Mouse (Mus musculus): ENCODE results near the gene Ncaph. TPM values are rescaled to one million over a fixed set of nuclear protein-coding genes. Genes with fewer than 3 reads are reported as not detected.
"Not testable (repeated sequence)": the region's sequence is repeated elsewhere in the genome, so short reads cannot be mapped to it uniquely, and the experiment has no call there.

Gene Ncaph
- polyA plus RNA-seq, 1 experiment from 2014 or later: 132 TPM

GRCm38 (mm10) chr2:127142031-127142430 lies 8.3 kb upstream of the Ncaph start:
- H3K9ac ChIP-seq (replicated peaks; ENCODE audit: low read length): no peak overlapping the region; the same call in 1 of the 2 replicates
- WGBS: 88% methylated on average over 10 of the region's 10 CpGs
- H3K4me1 ChIP-seq (ENCODE audit: control insufficient read depth, insufficient read depth, low read length): no peaks in the 10 kb centered on the region
- H3K27me3 ChIP-seq (ENCODE audit: control insufficient read depth, insufficient read depth, low read length): no peaks in the 10 kb centered on the region
- no peaks in the 10 kb centered on the region for H3K9me3 ChIP-seq (replicated peaks; ENCODE audit: control insufficient read depth, low read length)
- H3K27ac ChIP-seq (replicated peaks; ENCODE audit: low read depth, low read length): no peak overlapping the region
- H3K4me2 ChIP-seq (ENCODE audit: low read depth, low read length): peak overlapping the region; percentile 87
- DNase-seq (ENCODE audit: low spot score) (no peak), ATAC-seq (replicated peaks; ENCODE audit: insufficient number of reproducible peaks, low FRiP score, low TSS enrichment, low read depth) (no peak)
- H3K4me3 ChIP-seq (ENCODE audit: low read depth, low read length): peak overlapping the region; percentile 51; the same call in 1 of the 2 replicates
- H3K36me3 ChIP-seq (replicated peaks; ENCODE audit: control insufficient read depth, insufficient read depth, low read depth, low read length): no peaks in the 10 kb centered on the region

GRCm38 (mm10) chr2:127140011-127140410 lies 6.3 kb upstream of the Ncaph start:
- no peaks in the 10 kb centered on the region for H3K4me1 ChIP-seq (ENCODE audit: control insufficient read depth, insufficient read depth, low read length)
- H3K27me3 ChIP-seq (ENCODE audit: control insufficient read depth, insufficient read depth, low read length): no peaks in the 10 kb centered on the region
- no peak overlapping the region for H3K4me2 ChIP-seq (ENCODE audit: low read depth, low read length)
- DNase-seq (ENCODE audit: low spot score) (no peak), ATAC-seq (replicated peaks; ENCODE audit: insufficient number of reproducible peaks, low FRiP score, low TSS enrichment, low read depth) (no peak)
- 96% methylated on average over 7 of the region's 7 CpGs for WGBS
- H3K9me3 ChIP-seq (replicated peaks; ENCODE audit: control insufficient read depth, low read length): no peaks in the 10 kb centered on the region
- no peak overlapping the region for H3K4me3 ChIP-seq (ENCODE audit: low read depth, low read length)
- no peaks in the 10 kb centered on the region for H3K36me3 ChIP-seq (replicated peaks; ENCODE audit: control insufficient read depth, insufficient read depth, low read depth, low read length)
- no peak overlapping the region for H3K27ac ChIP-seq (replicated peaks; ENCODE audit: low read depth, low read length)
- H3K9ac ChIP-seq (replicated peaks; ENCODE audit: low read length): no peak overlapping the region

GRCm38 (mm10) chr2:127139605-127140004 lies 5.9 kb upstream of the Ncaph start:
- Histone ChIP-seq H3K4me1 (ENCODE audit: control insufficient read depth, insufficient read depth, low read length) (no peaks in the 10 kb centered on the region), H3K27ac (replicated peaks; ENCODE audit: low read depth, low read length) (no peak overlapping the region), H3K9ac (replicated peaks; ENCODE audit: low read length) (no peak overlapping the region), H3K9me3 (replicated peaks; ENCODE audit: control insufficient read depth, low read length) (no peaks in the 10 kb centered on the region), H3K4me2 (ENCODE audit: low read depth, low read length) (no peak overlapping the region), H3K4me3 (ENCODE audit: low read depth, low read length) (no peak overlapping the region), H3K27me3 (ENCODE audit: control insufficient read depth, insufficient read depth, low read length) (no peaks in the 10 kb centered on the region), H3K36me3 (replicated peaks; ENCODE audit: control insufficient read depth, insufficient read depth, low read depth, low read length) (no peaks in the 10 kb centered on the region)
- 97% methylated on average over 1 of the region's 1 CpGs for whole genome bisulfite sequencing
- no peak for DNase-seq (ENCODE audit: low spot score)
- ATAC-seq (replicated peaks; ENCODE audit: insufficient number of reproducible peaks, low FRiP score, low TSS enrichment, low read depth): no peak

- no peak for DNase-seq (ENCODE audit: low spot score)
- H3K4me3 ChIP-seq (ENCODE audit: low read depth, low read length): no peak overlapping the region
- no peak overlapping the region for H3K4me2 ChIP-seq (ENCODE audit: low read depth, low read length)
- no peaks in the 10 kb centered on the region for H3K36me3 ChIP-seq (replicated peaks; ENCODE audit: control insufficient read depth, insufficient read depth, low read depth, low read length)
- ATAC-seq (replicated peaks; ENCODE audit: insufficient number of reproducible peaks, low FRiP score, low TSS enrichment, low read depth): no peak
- H3K9me3 ChIP-seq (replicated peaks; ENCODE audit: control insufficient read depth, low read length): no peaks in the 10 kb centered on the region
- H3K4me1 ChIP-seq (ENCODE audit: control insufficient read depth, insufficient read depth, low read length): no peaks in the 10 kb centered on the region
- no peak overlapping the region for H3K9ac ChIP-seq (replicated peaks; ENCODE audit: low read length)
- H3K27ac ChIP-seq (replicated peaks; ENCODE audit: low read depth, low read length): no peak overlapping the region
- WGBS: 95% methylated on average over 8 of the region's 8 CpGs
- H3K27me3 ChIP-seq (ENCODE audit: control insufficient read depth, insufficient read depth, low read length): no peaks in the 10 kb centered on the region
These were observed 5.3 kb upstream of the Ncaph start for GRCm38 (mm10) chr2:127139094-127139493.

- no peak overlapping the region for H3K4me2 ChIP-seq (ENCODE audit: low read depth, low read length)
- DNase-seq (ENCODE audit: low spot score) (no peak), ATAC-seq (replicated peaks; ENCODE audit: insufficient number of reproducible peaks, low FRiP score, low TSS enrichment, low read depth) (no peak)
- 84% methylated on average over 4 of the region's 4 CpGs for WGBS
- no peaks in the 10 kb centered on the region for H3K27me3 ChIP-seq (ENCODE audit: control insufficient read depth, insufficient read depth, low read length)
- H3K27ac ChIP-seq (replicated peaks; ENCODE audit: low read depth, low read length): no peak overlapping the region
- H3K9ac ChIP-seq (replicated peaks; ENCODE audit: low read length): no peak overlapping the region
- no peaks in the 10 kb centered on the region for H3K36me3 ChIP-seq (replicated peaks; ENCODE audit: control insufficient read depth, insufficient read depth, low read depth, low read length)
- H3K4me1 ChIP-seq (ENCODE audit: control insufficient read depth, insufficient read depth, low read length): no peaks in the 10 kb centered on the region
- no peaks in the 10 kb centered on the region for H3K9me3 ChIP-seq (replicated peaks; ENCODE audit: control insufficient read depth, low read length)
- no peak overlapping the region for H3K4me3 ChIP-seq (ENCODE audit: low read depth, low read length)
These were observed 4.7 kb upstream of the Ncaph start for GRCm38 (mm10) chr2:127138449-127138848.

GRCm38 (mm10) chr2:127137838-127138420 lies 4.2 kb upstream of the Ncaph start:
- DNase-seq (ENCODE audit: low spot score): no peak
- Histone ChIP-seq H3K4me3 (ENCODE audit: low read depth, low read length) (no peak overlapping the region), H3K9me3 (replicated peaks; ENCODE audit: control insufficient read depth, low read length) (no peaks in the 10 kb centered on the region), H3K9ac (replicated peaks; ENCODE audit: low read length) (no peak overlapping the region), H3K4me2 (ENCODE audit: low read depth, low read length) (no peak overlapping the region), H3K36me3 (replicated peaks; ENCODE audit: control insufficient read depth, insufficient read depth, low read depth, low read length) (no peaks in the 10 kb centered on the region), H3K4me1 (ENCODE audit: control insufficient read depth, insufficient read depth, low read length) (no peaks in the 10 kb centered on the region), H3K27ac (replicated peaks; ENCODE audit: low read depth, low read length) (no peak overlapping the region), H3K27me3 (ENCODE audit: control insufficient read depth, insufficient read depth, low read length) (no peaks in the 10 kb centered on the region)
- WGBS: 76% methylated on average over 10 of the region's 10 CpGs
- no peak for ATAC-seq (replicated peaks; ENCODE audit: insufficient number of reproducible peaks, low FRiP score, low TSS enrichment, low read depth)

- no peak overlapping the region; the same call in 1 of the 2 replicates for H3K27ac ChIP-seq (replicated peaks; ENCODE audit: low read depth, low read length)
- no peaks in the 10 kb centered on the region; the same call in 1 of the 2 replicates for H3K4me1 ChIP-seq (ENCODE audit: control insufficient read depth, insufficient read depth, low read length)
- H3K9me3 ChIP-seq (replicated peaks; ENCODE audit: control insufficient read depth, low read length): no peaks in the 10 kb centered on the region
- H3K36me3 ChIP-seq (replicated peaks; ENCODE audit: control insufficient read depth, insufficient read depth, low read depth, low read length): no peaks in the 10 kb centered on the region
- H3K9ac ChIP-seq (replicated peaks; ENCODE audit: low read length): no peak overlapping the region
- DNase-seq (ENCODE audit: low spot score): peak; percentile 70
- H3K4me3 ChIP-seq (ENCODE audit: low read depth, low read length): no peak overlapping the region
- 21% methylated on average over 5 of the region's 5 CpGs for WGBS
- ATAC-seq (replicated peaks; ENCODE audit: insufficient number of reproducible peaks, low FRiP score, low TSS enrichment, low read depth): peak; percentile 45
- no peaks in the 10 kb centered on the region for H3K27me3 ChIP-seq (ENCODE audit: control insufficient read depth, insufficient read depth, low read length)
- H3K4me2 ChIP-seq (ENCODE audit: low read depth, low read length): no peak overlapping the region
These were observed 3.2 kb upstream of the Ncaph start for GRCm38 (mm10) chr2:127136979-127137378.

- not testable (repeated sequence) for ATAC-seq (replicated peaks; ENCODE audit: insufficient number of reproducible peaks, low FRiP score, low TSS enrichment, low read depth); H3K36me3 ChIP-seq (replicated peaks; ENCODE audit: control insufficient read depth, insufficient read depth, low read depth, low read length); H3K9me3 ChIP-seq (replicated peaks; ENCODE audit: control insufficient read depth, low read length); H3K4me1 ChIP-seq (ENCODE audit: control insufficient read depth, insufficient read depth, low read length); H3K4me3 ChIP-seq (ENCODE audit: low read depth, low read length); H3K27me3 ChIP-seq (ENCODE audit: control insufficient read depth, insufficient read depth, low read length); DNase-seq (ENCODE audit: low spot score); H3K27ac ChIP-seq (replicated peaks; ENCODE audit: low read depth, low read length); H3K4me2 ChIP-seq (ENCODE audit: low read depth, low read length); H3K9ac ChIP-seq (replicated peaks; ENCODE audit: low read length)
- WGBS: 49% methylated on average over 2 of the region's 3 CpGs
These were observed 1.5 kb upstream of the Ncaph start for GRCm38 (mm10) chr2:127135255-127135654.

Measured in embryonic facial prominence, embryonic 11.5 days (tissue).